Mouse (Mus musculus): ENCODE measurements at regions not wholly inside any gene's neighbourhood (a gene's known extent, or its start where the extent isn't known, plus 50 kb on each side); places are given as distances from the start of the nearest gene placed in this dataset.

DNA sequence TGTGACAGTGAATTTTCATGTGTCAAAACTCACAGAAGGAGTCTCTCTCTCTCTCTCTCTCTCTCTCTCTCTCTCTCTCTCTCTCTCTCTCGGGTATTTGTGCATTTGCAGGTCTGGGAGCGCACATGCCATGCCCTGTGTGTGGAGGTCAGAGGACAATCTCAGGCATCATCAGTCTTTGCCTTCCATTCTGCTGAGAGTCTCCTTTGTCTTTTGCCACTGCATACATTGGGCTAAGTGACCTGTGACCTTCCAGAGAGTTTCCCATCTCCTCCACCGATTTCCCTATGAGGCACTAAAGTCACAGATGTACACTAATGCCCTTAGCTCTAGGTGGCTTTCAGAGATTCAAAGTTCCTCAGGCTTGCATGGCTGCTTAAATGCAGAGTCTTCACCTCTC is 391.7 kb downstream of the Tcerg1l start:
- TF ChIP-seq CTCF (IDR thresholded peaks at IDR 0.05; ENCODE audit: low read depth, low read length) (no peak), POLR2A (IDR thresholded peaks at IDR 0.05; ENCODE audit: extremely low read depth, insufficient read depth, low read length) (no peak)
